Mouse (Mus musculus) left cerebral cortex, postnatal 25 days (tissue): Measurements from ENCODE around the gene Rdm1. TPM values are rescaled to one million over a fixed set of nuclear protein-coding genes. Genes with fewer than 3 reads are reported as not detected.
"Not testable (repeated sequence)": the region's sequence is repeated elsewhere in the genome, so short reads cannot be mapped to it uniquely, and the experiment has no call there.

Experiments used
- DNase-seq, 2 experiments: peaks; one replicate each; pipeline ENCODE4 v3.0.0; 2022; ENCODE audit warnings: low spot score in 2 of 2, mixed read lengths in 1 of 2
- intact Hi-C: fragments of 180-260 bp; cut with DNase I; formaldehyde crosslinking; loops from one replicate; pipeline ENCODE4 v1.15.1; 2025
- total RNA-seq, 2 experiments: library from RNA; stranded (reverse); gene quantifications; 2 replicates each; pipeline ENCODE4 v1.2.3; 2021

The Rdm1 gene
- total RNA-seq, 2 experiments from 2014 or later, result 6.0 to 7.2 TPM

GRCm38 (mm10) chr11:101646283-101646794 is 19.3 kb downstream of the Rdm1 start:
- intact Hi-C loops, DNase-seq: not testable (repeated sequence)

DNA sequence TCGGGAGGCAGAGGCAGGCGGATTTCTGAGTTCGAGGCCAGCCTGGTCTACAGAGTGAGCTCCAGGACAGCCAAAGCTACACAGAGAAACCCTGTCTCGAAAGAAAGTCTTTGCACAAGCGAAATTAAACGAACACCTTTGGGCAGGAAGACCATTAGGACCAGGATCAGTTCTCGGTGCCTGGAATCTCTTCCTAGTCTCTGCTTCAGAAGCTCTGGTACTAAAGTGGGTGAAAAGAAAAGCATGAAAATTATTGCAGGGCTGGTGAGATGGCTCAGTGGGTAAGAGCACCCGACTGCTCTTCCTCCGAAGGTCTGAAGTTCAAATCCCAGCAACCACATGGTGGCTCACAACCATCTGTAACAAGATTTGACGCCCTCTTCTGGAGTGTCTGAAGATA is 20.1 kb downstream of the Rdm1 start:
- intact Hi-C loops, DNase-seq: not testable (repeated sequence)

- no peak for DNase-seq
- intact Hi-C loops, result no loop called here
Measured at GRCm38 (mm10) chr11:101656356-101656755, 29.4 kb downstream of the Rdm1 start.

DNA sequence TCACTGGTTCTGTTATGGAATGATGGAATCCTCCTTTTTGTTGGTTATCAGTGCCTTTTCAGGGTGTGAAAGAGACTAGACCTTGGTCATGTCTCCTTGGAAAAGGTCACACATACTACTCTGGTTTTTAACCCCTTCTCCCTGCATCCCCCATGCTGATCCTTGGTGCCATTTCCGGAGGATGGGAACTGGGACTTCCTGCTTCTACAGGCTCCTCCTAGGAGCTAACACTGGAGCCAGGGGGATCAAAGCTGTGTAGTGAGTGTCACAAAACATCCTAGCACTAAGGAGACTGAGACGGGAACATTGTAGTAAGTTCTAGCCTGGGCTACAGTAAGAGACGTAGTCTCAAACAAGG is 30.5 kb downstream of the Rdm1 start:
- no peak for DNase-seq
- intact Hi-C loops, result no loop called here

GRCm38 (mm10) chr11:101657886-101658750 is 31.1 kb downstream of the Rdm1 start:
- intact Hi-C loops, result loop anchor here (1.0 kb wide), 1 partner anchor 74 kb away; the partner anchor contains the start of gene Dhx8

DNA sequence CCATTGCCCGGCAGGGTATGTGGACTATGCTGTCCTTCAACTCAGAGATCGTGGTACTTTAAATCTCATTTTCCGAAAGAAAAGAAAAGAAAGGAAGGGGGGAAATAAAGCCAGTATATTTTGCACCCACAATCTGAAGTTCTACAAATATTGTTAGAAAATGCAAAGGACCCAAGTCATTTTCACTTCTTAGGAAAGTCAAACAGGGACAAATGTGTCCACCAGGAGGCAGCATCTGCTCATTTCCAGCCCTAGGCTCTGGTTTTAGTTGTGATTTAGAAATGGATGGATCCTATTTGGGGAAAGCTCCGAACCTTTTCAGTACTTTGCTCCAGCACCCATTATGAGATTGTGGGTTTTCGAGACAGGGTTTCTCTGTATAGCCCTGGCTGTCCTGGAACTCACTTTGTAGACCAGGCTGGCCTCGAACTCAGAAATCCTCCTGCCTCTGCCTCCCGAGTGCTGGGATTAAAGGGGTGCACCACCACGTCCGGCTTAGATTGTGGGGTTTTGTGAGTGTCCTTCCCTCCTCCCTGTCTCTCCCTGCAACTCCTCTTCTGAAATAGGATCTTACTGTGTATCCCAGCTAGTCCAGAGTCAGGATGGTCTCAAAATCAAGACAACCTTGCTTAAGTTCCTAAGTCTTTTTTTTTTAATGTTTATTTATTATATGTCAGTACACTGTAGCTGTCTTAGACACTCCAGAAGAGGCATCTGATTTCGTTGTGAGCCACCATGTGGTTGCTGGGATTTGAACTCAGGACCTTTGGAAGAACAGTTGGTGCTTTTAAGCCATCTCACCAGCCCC is 32.0 kb downstream of the Rdm1 start:
- intact Hi-C loops, result loop anchor here (1.0 kb wide), 1 partner anchor 73 kb away; the partner anchor contains the start of gene Dhx8
- DNase-seq, result peak; percentile 54 to 61

More at GRCm38 (mm10) chr11:101657886-101658750, 31.1 kb downstream of the Rdm1 start:
- DNase-seq, result peak; percentile 86 to 89

DNA sequence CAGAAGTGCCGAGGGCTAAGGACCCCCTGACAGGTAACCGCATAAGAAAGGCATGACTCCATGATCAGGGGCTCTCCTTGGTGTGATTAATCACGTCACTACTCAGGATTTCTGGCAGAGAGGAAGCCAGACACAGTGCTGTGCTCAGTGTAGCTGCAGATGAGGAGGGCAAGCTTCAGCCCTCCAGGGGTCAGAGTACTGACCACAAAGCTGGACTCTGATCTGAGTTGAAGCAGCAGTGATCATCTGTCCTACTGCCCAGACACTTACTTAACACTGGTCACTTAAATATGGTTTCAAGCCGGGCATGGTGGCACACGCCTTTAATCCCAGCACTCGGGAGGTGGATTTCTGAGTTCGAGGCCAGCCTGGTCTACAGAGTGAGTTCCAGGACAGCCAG is 34.2 kb downstream of the Rdm1 start:
- intact Hi-C loops, result no loop called here

DNA sequence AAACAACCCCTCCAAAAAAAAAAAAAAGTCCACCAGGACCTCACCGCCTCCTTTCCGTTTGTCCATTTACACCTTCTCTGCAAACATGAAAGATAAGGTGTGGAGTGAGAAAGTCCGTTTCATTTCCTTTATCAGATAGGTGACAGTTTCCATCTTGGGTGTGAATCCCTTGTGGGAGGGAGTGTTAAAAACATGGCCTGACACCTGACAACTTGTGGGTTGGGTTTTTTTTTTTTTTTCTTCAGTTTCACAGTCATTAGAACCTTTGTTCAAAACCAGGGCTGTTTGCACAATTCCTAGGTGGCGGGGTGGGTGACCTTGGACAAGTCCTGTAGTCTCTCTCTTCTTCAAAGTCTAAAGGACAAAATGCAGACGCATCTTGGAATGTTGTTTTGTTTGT is 34.8 kb downstream of the Rdm1 start:
- intact Hi-C loops, result no loop called here
- DNase-seq, result no peak

More for the DNA sequence above, 34.2 kb downstream of the Rdm1 start:
- no peak for DNase-seq

GRCm38 (mm10) chr11:101663229-101664027 is 36.4 kb downstream of the Rdm1 start:
- no peak for DNase-seq
- intact Hi-C loops, result no loop called here

- intact Hi-C loops, result loop anchor here (1.0 kb wide), 2 partner anchors 22 to 67 kb away; partner anchors contain the start of gene Dhx8
Measured at GRCm38 (mm10) chr11:101664825-101665635, 38.0 kb downstream of the Rdm1 start, which contains the start of gene Arl4d. Gene Arl4d (plus strand): TSS chr11:101665541.

DNA sequence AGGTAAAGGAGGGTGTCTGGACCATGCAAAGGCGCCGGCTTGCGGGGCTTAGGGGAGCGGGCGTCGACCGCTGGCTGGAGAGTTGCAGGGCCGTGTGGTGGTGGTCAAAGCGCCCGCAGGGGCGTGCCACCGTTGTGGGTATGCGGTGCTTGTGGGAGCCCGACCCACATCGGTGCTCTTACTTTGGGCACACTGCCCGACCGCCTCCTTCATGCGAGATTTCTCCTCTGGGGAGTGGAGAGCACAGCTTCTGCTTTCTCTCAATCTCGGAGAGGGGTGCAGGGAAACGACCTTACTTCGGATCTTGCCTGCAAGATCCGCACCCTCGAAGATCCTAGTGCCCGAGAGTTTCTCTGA is 38.6 kb downstream of the Rdm1 start:
- intact Hi-C loops, result loop anchor here (1.0 kb wide), 2 partner anchors 22 to 67 kb away; partner anchors contain the start of gene Dhx8
- no peak for DNase-seq

More at GRCm38 (mm10) chr11:101664825-101665635, 38.0 kb downstream of the Rdm1 start, which contains the start of gene Arl4d:
- DNase-seq, result peak; percentile 96 to 98

GRCm38 (mm10) chr11:101666626-101667345 is 39.8 kb downstream of the Rdm1 start:
- intact Hi-C loops, result no loop called here

DNA sequence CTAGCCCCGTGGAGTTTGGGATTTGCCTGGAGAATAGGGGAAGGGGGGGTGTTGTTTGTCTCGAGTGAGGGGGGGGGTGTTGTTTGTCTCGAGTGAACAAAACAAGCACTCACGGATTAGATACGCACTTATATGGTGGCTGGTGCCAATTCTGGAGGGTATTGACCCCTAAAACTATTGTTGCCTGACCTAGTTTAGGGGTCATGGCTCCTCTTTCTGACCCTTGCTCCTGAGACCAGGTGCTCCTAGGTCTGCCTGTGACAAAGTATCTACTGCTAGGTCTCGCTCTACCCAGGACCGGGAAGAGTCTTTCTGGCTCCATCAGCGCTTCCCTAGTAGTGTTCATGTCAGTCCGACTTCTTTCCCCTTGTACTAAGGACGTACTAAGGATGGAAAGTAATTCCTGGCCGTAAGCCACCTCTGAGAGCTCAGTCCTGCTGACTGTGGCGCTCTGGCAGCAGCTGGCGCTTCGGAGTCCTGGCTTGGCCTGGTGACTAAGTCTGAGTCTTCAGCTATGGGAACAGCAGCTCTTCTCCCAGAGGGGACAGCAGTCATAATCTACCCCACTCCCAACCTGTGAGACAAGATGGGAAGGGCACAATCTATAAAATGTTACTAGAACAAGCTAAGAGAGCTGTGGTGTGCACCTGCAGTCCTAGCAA is 41.0 kb downstream of the Rdm1 start:
- intact Hi-C loops, result no loop called here
- peak; percentile 41 to 83 for DNase-seq

More at GRCm38 (mm10) chr11:101666626-101667345, 39.8 kb downstream of the Rdm1 start:
- DNase-seq, result peak in 1 of 2 experiments; percentile 20

- intact Hi-C loops, result no loop called here
Measured at GRCm38 (mm10) chr11:101668546-101669261, 41.7 kb downstream of the Rdm1 start.

DNA sequence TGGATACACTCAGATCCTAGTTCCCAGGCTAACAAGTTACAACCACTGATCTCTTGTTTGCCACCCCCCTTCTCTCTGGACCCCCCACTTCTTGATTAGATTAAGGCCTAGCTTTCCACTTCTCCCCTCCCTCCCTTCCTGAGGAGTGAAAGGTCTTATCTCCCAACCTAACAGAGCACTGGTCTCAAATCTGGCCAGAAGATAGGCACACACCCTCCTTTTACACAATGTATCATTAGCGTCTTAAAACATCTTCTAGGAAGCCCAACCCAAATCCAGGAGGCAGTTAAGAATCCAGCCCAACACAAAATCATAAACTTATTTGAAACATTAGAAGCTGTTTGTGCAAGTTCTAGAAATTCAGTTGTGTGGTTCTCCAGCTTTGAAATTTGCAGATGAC is 43.3 kb downstream of the Rdm1 start:
- intact Hi-C loops, result no loop called here
- DNase-seq, result no peak

More at GRCm38 (mm10) chr11:101668546-101669261, 41.7 kb downstream of the Rdm1 start:
- peak; percentile 12 to 43 for DNase-seq

GRCm38 (mm10) chr11:101671255-101671654 is 44.3 kb downstream of the Rdm1 start:
- no peak for DNase-seq
- intact Hi-C loops, result no loop called here
